Mouse (Mus musculus) midbrain, postnatal 0 days (tissue): ENCODE data around the gene Kat2b. TPM values are rescaled to one million over a fixed set of nuclear protein-coding genes. Genes with fewer than 3 reads are reported as not detected.
"Not testable (repeated sequence)": the region's sequence is repeated elsewhere in the genome, so short reads cannot be mapped to it uniquely, and the experiment has no call there.

ENCODE experiments used
- ATAC-seq: fragments of 200-750 bp; cut with Nextera tagmentation; 2 replicates; pipeline ENCODE4 v1.8.0; 2017; ENCODE audit warnings: moderate number of reproducible peaks, mild to moderate bottlenecking, moderate TSS enrichment, moderate library complexity; ENCODE audit not compliant: low FRiP score
- DNase-seq: peaks from one replicate; pipeline ENCODE4 v3.0.0-alpha.2; 2015; ENCODE audit warnings: low spot score
- H3K27ac ChIP-seq: fragments of 300-500 bp; sonication (generic); 2 replicates; pipeline ENCODE4 v1.5.1; 2014; ENCODE audit warnings: low read depth, mild to moderate bottlenecking, low read length, mixed read lengths
- H3K27me3 ChIP-seq: fragments of 300-500 bp; sonication (generic); 2 replicates; pipeline ENCODE4 v1.6.1; 2014; ENCODE audit warnings: low read length, control low read depth, mixed read lengths; ENCODE audit not compliant: insufficient read depth
- H3K36me3 ChIP-seq: fragments of 300-500 bp; sonication (generic); 2 replicates; pipeline ENCODE4 v1.6.1; 2014; ENCODE audit warnings: low read length, control low read depth, mixed read lengths; ENCODE audit not compliant: insufficient read depth
- H3K4me1 ChIP-seq: fragments of 300-500 bp; sonication (generic); 2 replicates; pipeline ENCODE4 v1.6.1; 2014; ENCODE audit warnings: mild to moderate bottlenecking, control low read depth, antibody characterized with exemption, low read length, mixed read lengths; ENCODE audit not compliant: insufficient read depth
- H3K4me2 ChIP-seq: fragments of 300-500 bp; sonication (generic); 2 replicates; pipeline ENCODE4 v1.6.1; 2014; ENCODE audit warnings: low read depth, mild to moderate bottlenecking, low read length, mixed read lengths; ENCODE audit not compliant: poor library complexity, severe bottlenecking
- H3K4me3 ChIP-seq: fragments of 300-500 bp; sonication (generic); 2 replicates; pipeline ENCODE4 v1.5.1; 2014; ENCODE audit warnings: low read depth, mild to moderate bottlenecking, low read length, moderate library complexity
- H3K9ac ChIP-seq: fragments of 300-500 bp; sonication (generic); replicated peaks from 2 replicates; pipeline ENCODE4 v1.6.1; 2014; ENCODE audit warnings: mild to moderate bottlenecking, low read length, moderate library complexity, mixed read lengths; ENCODE audit not compliant: poor library complexity, severe bottlenecking
- H3K9me3 ChIP-seq: fragments of 300-500 bp; sonication (generic); 2 replicates; pipeline ENCODE4 v1.6.1; 2016; ENCODE audit warnings: low read length, control low read depth
- CTCF ChIP-seq: IDR thresholded peaks from 2 replicates; pipeline ENCODE4 v1.5.1; 2016; ENCODE audit warnings: antibody characterized with exemption, mild to moderate bottlenecking
- WGBS: fragments of 180-500 bp; shearing (Covaris S2); extraction: QIAGEN DNeasy Blood & Tissue Kit; methylation state at CpG from one replicate; pipeline ENCODE4 v1.1.7; 2014; 5-methylcytosine and 5-hydroxymethylcytosine counted together
- polyA plus RNA-seq: library from polyadenylated mRNA; unstranded; fragments of >200 nt; fragmentation: Nextera tagmentation; extraction: Ambion mirVana; gene quantifications from 2 replicates; pipeline ENCODE4 v1.2.1, GENCODE M21; 2015
- total RNA-seq: library from RNA; depleted of rRNA; stranded (reverse); fragments of >200 nt; gene quantifications from 2 replicates; pipeline ENCODE4 v1.2.3, GENCODE M21; 2014

Gene Kat2b
- total and polyA plus RNA-seq, 2 experiments from 2014 or later: 3.6 to 22.5 TPM

DNA sequence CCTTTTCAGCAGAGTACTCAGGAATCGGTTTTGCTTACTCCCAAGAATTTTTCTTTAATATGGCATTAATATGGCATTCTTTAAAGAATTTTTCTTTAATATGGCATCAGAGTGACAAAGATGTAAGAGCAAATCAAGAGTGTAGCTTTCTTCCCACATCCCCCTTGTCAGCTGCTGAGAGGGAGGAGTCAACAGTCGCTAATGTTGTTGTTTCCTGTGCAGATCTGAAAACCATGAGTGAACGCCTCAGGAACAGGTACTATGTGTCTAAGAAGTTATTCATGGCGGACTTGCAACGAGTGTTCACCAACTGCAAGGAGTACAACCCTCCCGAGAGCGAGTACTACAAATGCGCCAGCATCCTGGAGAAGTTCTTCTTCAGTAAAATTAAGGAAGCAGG is 103.8 kb downstream of the Kat2b start:
- DNase-seq (no peak), ATAC-seq (no peak)
- no peak for TF ChIP-seq CTCF
- Histone ChIP-seq H3K36me3 (peaks cover 12% of the 10 kb centered on the region), H3K9ac (no peak overlapping the region), H3K4me2 (no peak overlapping the region), H3K9me3 (no peaks in the 10 kb centered on the region), H3K27me3 (no peaks in the 10 kb centered on the region), H3K4me1 (no peaks in the 10 kb centered on the region), H3K27ac (no peak overlapping the region), H3K4me3 (no peak overlapping the region)
- 95% methylated on average over 8 of the region's 8 CpGs for WGBS

DNA sequence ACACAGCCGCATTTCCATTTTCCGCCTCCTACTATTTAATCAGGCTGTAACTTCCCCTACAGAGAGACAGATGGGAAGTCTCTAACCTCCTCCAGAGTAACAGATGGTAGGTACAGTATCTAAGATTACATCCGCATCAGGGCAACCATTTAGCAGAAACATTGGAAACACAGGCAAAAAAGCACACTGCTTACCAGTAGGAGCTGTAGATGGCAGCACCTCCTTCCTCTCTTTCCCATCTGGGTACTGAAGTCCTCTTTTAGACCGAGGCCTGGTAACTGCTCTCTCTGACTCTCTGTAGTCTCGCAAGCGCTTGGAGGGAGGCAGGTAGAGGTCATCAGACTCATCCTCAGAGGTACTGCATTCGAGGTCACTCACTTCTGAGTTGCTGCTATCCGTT is 112.1 kb downstream of the Kat2b start:
- Histone ChIP-seq H3K27ac (no peak overlapping the region), H3K9ac (no peak overlapping the region), H3K4me1 (no peaks in the 10 kb centered on the region), H3K36me3 (no peaks in the 10 kb centered on the region), H3K27me3 (no peaks in the 10 kb centered on the region), H3K4me3 (no peak overlapping the region), H3K9me3 (no peaks in the 10 kb centered on the region), H3K4me2 (no peak overlapping the region)
- ATAC-seq: peak; percentile 84
- 72% methylated on average over 8 of the region's 8 CpGs for WGBS
- peak; percentile 69 for TF ChIP-seq CTCF
- DNase-seq: peak; percentile 88

DNA sequence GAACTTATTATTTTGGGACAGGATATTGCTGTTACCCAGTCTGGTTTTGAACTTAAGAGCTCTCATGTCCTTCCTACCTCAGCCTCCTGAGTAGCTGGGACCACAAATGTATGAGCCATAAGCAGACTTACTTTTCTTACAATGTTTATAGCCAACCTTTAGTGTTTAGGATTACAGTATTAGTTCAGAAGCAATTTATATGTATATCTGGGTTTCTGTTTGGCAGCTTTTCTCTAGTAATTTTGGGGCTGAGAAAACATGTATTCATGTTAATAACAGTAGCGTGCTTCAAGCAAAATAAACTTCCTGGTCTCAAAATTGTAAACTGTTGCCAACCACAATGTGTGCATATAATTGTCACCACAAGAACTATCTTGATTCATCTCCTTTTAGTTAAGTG is 121.7 kb downstream of the Kat2b start:
- no peak for DNase-seq
- no peak for ATAC-seq
- Histone ChIP-seq H3K9ac (no peak overlapping the region), H3K4me2 (peak overlapping the region; percentile 75; the same call in 1 of the 2 replicates), H3K27ac (no peak overlapping the region), H3K36me3 (no peaks in the 10 kb centered on the region), H3K9me3 (no peaks in the 10 kb centered on the region), H3K27me3 (no peaks in the 10 kb centered on the region), H3K4me1 (no peaks in the 10 kb centered on the region), H3K4me3 (no peak overlapping the region)
- 15% methylated on average over 1 of the region's 1 CpGs for WGBS
- no peak for TF ChIP-seq CTCF

DNA sequence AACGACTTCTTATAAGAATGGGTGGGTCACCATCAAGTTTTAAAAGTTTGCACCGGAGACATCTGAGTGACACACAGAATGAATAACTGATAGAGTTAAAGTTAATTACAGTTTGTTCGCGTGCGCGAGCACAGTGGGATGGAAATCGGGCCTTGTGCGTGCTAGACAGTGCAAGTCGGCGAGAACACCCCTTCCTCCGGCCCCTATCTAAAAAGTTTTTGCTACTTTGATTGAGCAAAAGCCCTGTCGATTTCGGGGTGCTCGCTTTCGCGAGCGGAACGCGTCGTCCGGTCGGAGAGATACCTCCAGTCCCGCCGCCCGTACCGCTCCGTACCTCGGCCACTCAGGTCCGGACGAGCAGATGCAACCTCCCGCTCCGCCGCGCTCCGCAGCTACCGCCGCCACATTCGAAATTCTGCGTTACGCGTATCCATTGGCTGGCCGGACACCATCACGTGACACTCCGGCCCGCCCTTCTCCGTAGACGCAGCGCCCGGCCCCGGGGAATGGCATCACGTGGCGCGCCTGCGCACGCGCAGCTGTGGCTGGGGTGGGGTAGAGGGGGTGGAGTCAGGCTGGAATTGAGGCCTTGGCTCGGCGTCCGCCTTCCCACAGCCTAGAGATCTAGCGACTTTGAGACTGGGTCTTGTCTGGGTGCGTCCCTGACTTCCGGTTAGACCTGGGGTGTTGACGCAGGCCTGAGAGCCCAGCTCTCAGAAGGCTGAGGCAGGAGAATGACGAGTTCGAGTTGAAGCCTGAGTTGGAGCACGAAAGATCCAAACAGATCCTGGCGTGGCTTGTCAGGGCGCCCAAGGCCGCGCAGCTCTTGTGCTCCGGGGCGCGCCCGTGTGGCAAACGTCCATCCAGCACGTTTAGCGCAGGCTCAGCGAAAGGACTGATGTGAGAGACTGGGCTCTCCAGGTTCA is 122.5 kb downstream of the Kat2b start, which contains the start of gene Sgo1:
TSS of gene Sgo1 (minus strand) at position 457 of the 926 bp plus-strand sequence.
- DNase-seq (peak; percentile 98), ATAC-seq (peak; percentile 100)
- no peaks in the 10 kb centered on the region for H3K9me3 ChIP-seq
- peak within 1 kb of the TSS; percentile 53 for H3K4me3 ChIP-seq
- no peaks in the 10 kb centered on the region for H3K27me3 ChIP-seq
- peak within 1 kb of the TSS; percentile 72 for H3K9ac ChIP-seq
- peak; percentile 65 for TF ChIP-seq CTCF
- H3K4me1 ChIP-seq: no peaks in the 10 kb centered on the region
- H3K36me3 ChIP-seq: no peaks in the 10 kb centered on the region
- peak within 1 kb of the TSS; percentile 75 for H3K4me2 ChIP-seq
- H3K27ac ChIP-seq: peak within 1 kb of the TSS; percentile 95
- under 1% methylated on average over 75 of the region's 78 CpGs for WGBS

DNA sequence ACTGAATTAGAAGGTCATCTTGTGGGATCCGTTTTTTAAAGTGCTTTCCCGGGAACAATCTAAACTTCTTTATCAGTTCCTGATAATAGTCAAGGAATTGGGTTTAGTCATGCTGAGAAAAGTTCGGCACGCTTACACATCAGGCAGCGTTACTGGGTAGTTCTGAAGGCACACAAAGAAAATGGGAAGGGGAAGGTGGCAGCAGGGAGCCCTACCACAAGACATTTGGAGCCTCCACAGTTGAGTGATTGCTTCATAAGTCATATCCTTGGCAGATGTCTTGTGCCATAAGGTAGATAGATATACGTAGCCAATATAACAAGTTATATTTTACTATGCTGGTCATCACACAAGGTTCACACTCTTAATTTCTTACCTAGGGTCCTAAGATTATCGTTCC is 123.3 kb downstream of the Kat2b start:
- H3K9ac ChIP-seq: peak overlapping the region; percentile 72
- no peak for TF ChIP-seq CTCF

DNA sequence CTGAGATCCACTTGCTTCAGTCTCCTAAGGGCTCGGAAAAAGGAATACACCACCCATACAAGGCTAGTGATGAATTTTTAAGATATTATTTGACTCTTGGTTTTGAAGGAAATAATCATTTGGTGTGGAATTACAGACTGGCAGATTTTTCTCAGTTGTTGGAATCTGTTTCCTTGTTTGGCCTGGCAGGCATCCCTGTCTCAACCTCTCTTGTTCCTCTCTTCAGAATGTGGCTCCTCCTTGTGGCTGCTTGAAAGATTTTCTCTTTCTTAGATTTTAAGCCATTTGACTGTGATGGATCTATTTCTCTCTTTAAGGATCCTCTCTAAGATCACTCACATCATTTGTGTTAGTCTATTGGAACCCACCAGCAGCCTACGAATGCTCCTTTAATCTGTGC is 127.4 kb downstream of the Kat2b start:
- 71% methylated on average over 2 of the region's 2 CpGs for WGBS
- H3K9ac ChIP-seq: no peak overlapping the region
- no peaks in the 10 kb centered on the region for H3K27me3 ChIP-seq
- no peaks in the 10 kb centered on the region for H3K9me3 ChIP-seq
- H3K4me1 ChIP-seq: no peaks in the 10 kb centered on the region
- H3K4me3 ChIP-seq: no peak overlapping the region
- TF ChIP-seq CTCF: peak; percentile 72
- no peak overlapping the region for H3K4me2 ChIP-seq
- H3K27ac ChIP-seq: no peak overlapping the region
- H3K36me3 ChIP-seq: no peaks in the 10 kb centered on the region
- DNase-seq (peak; percentile 50), ATAC-seq (no peak)

More for the DNA sequence above, 123.3 kb downstream of the Kat2b start:
- Histone ChIP-seq H3K4me2 (peak overlapping the region; percentile 75), H3K4me1 (no peaks in the 10 kb centered on the region), H3K27ac (peak overlapping the region; percentile 95), H3K9me3 (no peaks in the 10 kb centered on the region), H3K36me3 (no peaks in the 10 kb centered on the region), H3K27me3 (no peaks in the 10 kb centered on the region), H3K4me3 (peak overlapping the region; percentile 53)
- peak; percentile 33 for DNase-seq
- no peak; the same call in 1 of the 2 replicates for ATAC-seq
- 19% methylated on average over 7 of the region's 7 CpGs for WGBS

DNA sequence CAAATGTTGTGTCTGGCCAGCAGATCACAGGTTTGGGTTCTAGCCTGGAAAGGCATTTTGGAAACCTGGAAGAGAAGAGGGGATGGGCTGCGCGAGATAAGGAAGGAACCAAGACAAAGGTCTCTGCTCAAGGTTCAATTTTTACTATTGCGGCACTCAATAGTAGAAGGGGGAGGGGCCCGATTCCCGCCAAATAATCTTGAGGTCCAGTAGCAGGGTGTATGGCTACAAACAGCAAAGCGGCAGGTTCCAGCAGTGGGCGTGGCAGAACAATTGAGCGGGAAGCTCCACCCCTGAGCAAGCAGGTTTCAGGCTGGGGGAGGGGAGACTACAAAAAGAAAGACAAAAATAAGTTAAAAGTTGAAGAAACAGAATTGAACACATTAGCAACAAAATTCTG is 130.9 kb downstream of the Kat2b start:
- ATAC-seq, H3K27me3 ChIP-seq, H3K4me2 ChIP-seq, H3K4me3 ChIP-seq, H3K9ac ChIP-seq, H3K27ac ChIP-seq, H3K9me3 ChIP-seq, H3K36me3 ChIP-seq, H3K4me1 ChIP-seq, DNase-seq: not testable (repeated sequence)
- 90% methylated on average over 8 of the region's 8 CpGs for WGBS
